Mouse (Mus musculus): ENCODE data around the gene Icam2. TPM values are rescaled to one million over a fixed set of nuclear protein-coding genes. Genes with fewer than 3 reads are reported as not detected.

Gene Icam2
- total and polyA plus RNA-seq, 3 experiments: 22.0 to 46.8 (median 22.4) TPM

DNA sequence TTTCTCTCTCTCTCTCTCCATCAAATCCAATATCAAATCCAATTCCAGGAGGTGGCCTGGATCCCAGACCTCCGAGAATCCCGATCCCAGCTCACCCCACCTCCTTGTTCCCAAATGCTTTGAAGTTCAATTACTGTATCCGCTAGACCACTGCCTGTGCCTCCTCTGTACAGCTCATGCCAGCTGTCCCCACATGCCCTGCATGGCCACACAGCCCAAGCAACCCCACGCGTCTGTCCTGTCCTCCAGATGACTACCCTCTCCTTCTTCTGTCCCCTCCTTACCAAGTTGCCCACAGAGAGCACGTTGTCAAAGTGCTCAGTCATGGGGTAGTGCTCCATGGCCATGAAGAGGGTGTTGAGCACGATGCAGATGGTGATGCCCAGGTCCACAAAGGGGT, 49.0 kb downstream of the Icam2 start:
- H3K27me3 ChIP-seq (ENCODE audit: control insufficient read depth, insufficient read depth, low read length): no peaks in the 10 kb centered on the region
- TF ChIP-seq CTCF (IDR thresholded peaks at IDR 0.05) (no peak), EP300 (IDR thresholded peaks at IDR 0.05; ENCODE audit: insufficient read depth, low read depth, low read length) (no peak), POLR2A (IDR thresholded peaks at IDR 0.05; ENCODE audit: insufficient read depth, low read depth, low read length) (no peak)
- H3K9ac ChIP-seq (ENCODE audit: low read depth, low read length): no peak overlapping the region
- H3K27ac ChIP-seq: no peak overlapping the region
- WGBS: 87% methylated on average over 7 of the region's 7 CpGs
- no peak for DNase-seq
- no peak overlapping the region for H3K4me3 ChIP-seq
- no peaks in the 10 kb centered on the region for H3K4me1 ChIP-seq (ENCODE audit: control insufficient read depth, insufficient read depth, low read length)
- no peaks in the 10 kb centered on the region for H3K79me2 ChIP-seq (replicated peaks; ENCODE audit: control insufficient read depth, insufficient read depth, low read length)
- intact Hi-C loops (cut with DNase I): no loop called here
- no peaks in the 10 kb centered on the region for H3K36me3 ChIP-seq (ENCODE audit: control insufficient read depth, insufficient read depth, low read length)

DNA sequence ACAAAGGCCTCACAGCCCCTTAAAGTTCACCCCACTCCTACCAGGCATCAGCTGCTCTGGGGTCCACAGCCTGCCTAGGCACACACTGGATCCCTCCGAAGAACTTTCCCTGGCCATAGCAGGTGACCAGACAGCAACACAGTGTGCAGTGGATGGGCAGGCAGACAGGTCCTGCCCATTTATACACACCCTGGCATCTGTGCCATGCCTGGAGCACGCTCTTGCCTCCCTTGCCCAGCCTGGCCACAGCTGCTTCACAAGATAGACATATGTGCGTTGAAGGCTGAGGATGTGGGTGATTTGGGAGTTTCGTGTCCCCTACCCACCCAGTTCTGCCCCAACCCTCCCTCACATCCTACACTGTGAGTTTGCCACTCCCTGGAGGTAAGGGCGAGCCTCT, 49.8 kb downstream of the Icam2 start:
- H3K79me2 ChIP-seq (replicated peaks; ENCODE audit: control insufficient read depth, insufficient read depth, low read length): no peaks in the 10 kb centered on the region
- no peak for DNase-seq
- intact Hi-C loops (cut with DNase I): no loop called here

GRCm38 (mm10) chr11:106334066-106334465, 53.8 kb downstream of the Icam2 start:
- no peak for DNase-seq
- Histone ChIP-seq H3K79me2 (replicated peaks; ENCODE audit: control insufficient read depth, insufficient read depth, low read length) (no peaks in the 10 kb centered on the region), H3K9ac (ENCODE audit: low read depth, low read length) (no peak overlapping the region), H3K4me1 (ENCODE audit: control insufficient read depth, insufficient read depth, low read length) (peaks cover 2% of the 10 kb centered on the region; the same call in 1 of the 2 replicates), H3K27ac (no peak overlapping the region), H3K27me3 (ENCODE audit: control insufficient read depth, insufficient read depth, low read length) (no peaks in the 10 kb centered on the region), H3K4me3 (no peak overlapping the region), H3K36me3 (ENCODE audit: control insufficient read depth, insufficient read depth, low read length) (no peaks in the 10 kb centered on the region)
- TF ChIP-seq EP300 (IDR thresholded peaks at IDR 0.05; ENCODE audit: insufficient read depth, low read depth, low read length) (no peak), CTCF (IDR thresholded peaks at IDR 0.05) (no peak), POLR2A (IDR thresholded peaks at IDR 0.05; ENCODE audit: insufficient read depth, low read depth, low read length) (no peak)
- intact Hi-C loops (cut with DNase I): no loop called here
- WGBS: 27% methylated on average over 2 of the region's 2 CpGs

More for the DNA sequence above, 49.8 kb downstream of the Icam2 start:
- H3K36me3 ChIP-seq (ENCODE audit: control insufficient read depth, insufficient read depth, low read length): no peaks in the 10 kb centered on the region
- no peak overlapping the region for H3K4me3 ChIP-seq
- H3K27me3 ChIP-seq (ENCODE audit: control insufficient read depth, insufficient read depth, low read length): no peaks in the 10 kb centered on the region
- H3K27ac ChIP-seq: no peak overlapping the region
- no peak overlapping the region for H3K9ac ChIP-seq (ENCODE audit: low read depth, low read length)
- TF ChIP-seq EP300 (IDR thresholded peaks at IDR 0.05; ENCODE audit: insufficient read depth, low read depth, low read length): no peak
- TF ChIP-seq CTCF (IDR thresholded peaks at IDR 0.05): no peak
- TF ChIP-seq POLR2A (IDR thresholded peaks at IDR 0.05; ENCODE audit: insufficient read depth, low read depth, low read length): no peak
- no peaks in the 10 kb centered on the region for H3K4me1 ChIP-seq (ENCODE audit: control insufficient read depth, insufficient read depth, low read length)
- WGBS: 84% methylated on average over 5 of the region's 5 CpGs

DNA sequence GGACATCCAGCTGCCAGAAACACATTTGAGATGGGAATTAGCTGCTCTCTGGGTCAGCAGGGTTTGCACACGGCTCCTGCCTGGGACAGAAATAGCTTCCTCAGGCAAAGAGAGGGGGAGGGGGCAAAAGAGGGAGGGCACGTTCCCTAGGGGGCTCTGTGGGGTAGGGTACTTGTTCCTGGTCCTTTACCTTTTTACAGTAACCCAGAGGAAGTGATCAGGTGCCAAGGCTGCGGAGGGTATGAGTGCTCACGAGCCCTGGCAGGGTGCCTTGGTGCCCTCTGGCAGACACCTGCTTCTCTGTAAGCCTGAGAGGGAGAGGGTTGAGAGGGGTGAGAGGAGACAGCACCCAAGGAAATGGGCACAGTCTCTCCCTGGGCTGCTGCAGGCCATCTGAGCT, 55.4 kb downstream of the Icam2 start:
- WGBS: 15% methylated on average over 4 of the region's 4 CpGs

GRCm38 (mm10) chr11:106329682-106330081, 58.2 kb downstream of the Icam2 start:
- Histone ChIP-seq H3K79me2 (replicated peaks; ENCODE audit: control insufficient read depth, insufficient read depth, low read length) (no peaks in the 10 kb centered on the region), H3K4me1 (ENCODE audit: control insufficient read depth, insufficient read depth, low read length) (peaks cover 5% of the 10 kb centered on the region), H3K9ac (ENCODE audit: low read depth, low read length) (no peak overlapping the region), H3K36me3 (ENCODE audit: control insufficient read depth, insufficient read depth, low read length) (no peaks in the 10 kb centered on the region), H3K27ac (peak overlapping the region; percentile 73), H3K27me3 (ENCODE audit: control insufficient read depth, insufficient read depth, low read length) (no peaks in the 10 kb centered on the region), H3K4me3 (no peak overlapping the region)
- WGBS: 33% methylated on average over 7 of the region's 7 CpGs
- no peak for DNase-seq
- no peak for TF ChIP-seq POLR2A (IDR thresholded peaks at IDR 0.05; ENCODE audit: insufficient read depth, low read depth, low read length)
- peak; percentile 58 for TF ChIP-seq CTCF (IDR thresholded peaks at IDR 0.05)
- intact Hi-C loops (cut with DNase I): loop anchor here (2.0 kb wide), 1 partner anchor 35 kb away; the partner anchor contains the start of gene Prr29

More for the DNA sequence above, 55.4 kb downstream of the Icam2 start:
- peak in 1 of 2 experiments; percentile 41 for DNase-seq
- no peaks in the 10 kb centered on the region for H3K79me2 ChIP-seq (replicated peaks; ENCODE audit: control insufficient read depth, insufficient read depth, low read length)
- no peaks in the 10 kb centered on the region for H3K36me3 ChIP-seq (ENCODE audit: control insufficient read depth, insufficient read depth, low read length)
- intact Hi-C loops (cut with DNase I): no loop called here
- H3K27me3 ChIP-seq (ENCODE audit: control insufficient read depth, insufficient read depth, low read length): no peaks in the 10 kb centered on the region
- peak overlapping the region; percentile 71 for H3K27ac ChIP-seq
- H3K4me1 ChIP-seq (ENCODE audit: control insufficient read depth, insufficient read depth, low read length): peaks cover 5% of the 10 kb centered on the region
- no peak overlapping the region for H3K4me3 ChIP-seq
- TF ChIP-seq POLR2A (IDR thresholded peaks at IDR 0.05; ENCODE audit: insufficient read depth, low read depth, low read length) (no peak), EP300 (IDR thresholded peaks at IDR 0.05; ENCODE audit: insufficient read depth, low read depth, low read length) (no peak), CTCF (IDR thresholded peaks at IDR 0.05) (no peak)
- no peak overlapping the region for H3K9ac ChIP-seq (ENCODE audit: low read depth, low read length)

DNA sequence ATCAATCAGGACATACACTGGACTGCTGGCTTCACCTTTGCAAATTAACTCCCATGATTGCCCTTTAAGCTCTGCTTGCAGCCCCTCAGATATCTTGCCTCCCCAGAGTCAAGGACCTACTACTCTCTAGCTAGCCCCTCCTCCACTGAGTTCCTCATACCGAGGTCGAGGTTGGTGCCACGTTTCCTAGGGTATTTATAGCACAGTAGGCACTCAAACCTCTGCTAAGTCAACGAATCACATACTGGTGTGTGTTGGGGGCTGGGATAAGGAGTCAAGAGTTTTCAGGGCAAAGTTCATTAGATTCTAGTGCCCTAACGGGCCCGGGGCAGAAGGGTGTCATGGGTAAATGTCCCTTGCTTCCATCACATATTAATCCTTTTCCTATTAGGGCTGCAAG, 58.7 kb downstream of the Icam2 start:
- no peak for TF ChIP-seq POLR2A (IDR thresholded peaks at IDR 0.05; ENCODE audit: insufficient read depth, low read depth, low read length)
- TF ChIP-seq CTCF (IDR thresholded peaks at IDR 0.05): no peak
- 0 out of 2 replicates have a peak, but pooled peaks have one; percentile 54 for TF ChIP-seq EP300 (IDR thresholded peaks at IDR 0.05; ENCODE audit: insufficient read depth, low read depth, low read length)
- H3K9ac ChIP-seq (ENCODE audit: low read depth, low read length): no peak overlapping the region
- H3K79me2 ChIP-seq (replicated peaks; ENCODE audit: control insufficient read depth, insufficient read depth, low read length): no peaks in the 10 kb centered on the region
- H3K4me1 ChIP-seq (ENCODE audit: control insufficient read depth, insufficient read depth, low read length): peaks cover 5% of the 10 kb centered on the region
- intact Hi-C loops (cut with DNase I): no loop called here
- no peaks in the 10 kb centered on the region for H3K36me3 ChIP-seq (ENCODE audit: control insufficient read depth, insufficient read depth, low read length)
- WGBS: 29% methylated on average over 6 of the region's 6 CpGs
- no peaks in the 10 kb centered on the region for H3K27me3 ChIP-seq (ENCODE audit: control insufficient read depth, insufficient read depth, low read length)
- H3K27ac ChIP-seq: peak overlapping the region; percentile 73
- no peak for DNase-seq
- no peak overlapping the region for H3K4me3 ChIP-seq
